Mouse (Mus musculus) spleen, adult 2 months (tissue): Measurements from ENCODE around the gene Abhd5.

Experiments used
- CTCF ChIP-seq: fragments of 200-500 bp; IDR thresholded peaks from 2 replicates; pipeline ENCODE4 v1.5.1; 2011; ENCODE audit warnings: mild to moderate bottlenecking, inconsistent platforms; ENCODE audit not compliant: insufficient read depth, insufficient read length, insufficient replicate concordance; ENCODE audit errors: extremely low read depth
- POLR2A ChIP-seq: fragments of 200-500 bp; IDR thresholded peaks from 2 replicates; pipeline ENCODE4 v1.6.1; 2011; ENCODE audit warnings: low read depth, low read length, inconsistent platforms

- TF ChIP-seq CTCF (no peak), POLR2A (no peak)
Measured at GRCm38 (mm10) chr9:122345291-122345690, 6.1 kb upstream of the Abhd5 start.
